8 mouse cellular contexts compared by ENCODE assay signal in the genomic region with DNA sequence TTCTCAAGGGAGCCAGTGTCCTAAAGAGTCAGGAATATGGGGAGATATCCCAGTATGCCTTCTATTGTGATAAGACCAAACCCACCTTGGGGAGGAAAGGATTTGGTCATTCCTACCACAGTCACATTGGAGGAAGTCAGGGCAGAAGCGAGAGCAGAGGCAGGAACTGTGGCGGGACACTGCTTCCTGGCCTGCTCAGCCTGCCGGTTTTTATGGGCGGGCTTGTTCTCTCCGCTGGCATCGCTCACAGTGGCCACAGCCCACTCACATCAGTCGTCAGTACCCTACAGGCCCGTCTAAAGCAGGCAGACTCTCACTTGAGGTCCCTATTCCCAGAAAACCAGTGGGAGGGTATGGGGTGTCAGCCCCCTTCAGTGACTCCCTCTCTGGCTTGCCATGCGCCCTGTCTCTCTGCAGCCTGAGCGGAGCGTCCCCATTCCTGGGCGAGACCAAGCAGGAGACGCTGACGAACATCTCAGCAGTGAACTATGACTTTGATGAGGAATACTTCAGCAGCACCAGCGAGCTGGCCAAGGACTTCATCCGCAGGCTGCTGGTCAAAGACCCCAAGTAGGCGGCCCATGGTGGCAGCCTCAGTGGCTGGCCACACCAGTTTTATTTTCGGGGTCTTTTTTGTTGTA. TPM values are rescaled to one million over a fixed set of nuclear protein-coding genes. Genes with fewer than 3 reads are reported as not detected.
DNase-seq lines count a peak whose midpoint lies in the region; ATAC-seq and TF ChIP-seq lines count a peak whose summit lies in the region.

No protein-coding gene starts in this region.

- no peak overlapping the region for H3K27ac ChIP-seq in ES-E14 (ENCODE audit: insufficient read depth, low read depth, low read length, poor library complexity, severe bottlenecking)
- H3K27ac ChIP-seq in heart, embryonic 16.5 days (ENCODE audit: low read length) = peak overlapping the region; percentile 100
- H3K27ac ChIP-seq in liver, embryonic 11.5 days (ENCODE audit: low read depth, low read length) = peak overlapping the region; percentile 21; the same call in 1 of the 2 replicates
- H3K27ac ChIP-seq in stomach, embryonic 15.5 days = peak overlapping the region; percentile 89

- H3K9ac ChIP-seq in ES-E14 (ENCODE audit: insufficient read depth, low read depth, low read length, poor library complexity, severe bottlenecking) = peak overlapping the region; percentile 16; the same call in 1 of the 2 replicates
- H3K9ac ChIP-seq in heart, embryonic 16.5 days (ENCODE audit: low read length) = peak overlapping the region; percentile 90
- peak overlapping the region; percentile 86; the same call in 1 of the 2 replicates for H3K9ac ChIP-seq in liver, embryonic 11.5 days (ENCODE audit: low read depth, low read length)
- peak overlapping the region; percentile 7; the same call in 1 of the 2 replicates for H3K9ac ChIP-seq in stomach, embryonic 15.5 days

- peaks cover 10% of the 10 kb centered on the region; the same call in 1 of the 2 replicates for H3K36me3 ChIP-seq in ES-E14 (ENCODE audit: control insufficient read depth, insufficient read depth, low read length, poor library complexity, severe bottlenecking)
- peaks cover 11% of the 10 kb centered on the region for H3K36me3 ChIP-seq in heart, embryonic 16.5 days (ENCODE audit: control insufficient read depth, insufficient read depth)
- peaks cover 24% of the 10 kb centered on the region; the same call in 1 of the 2 replicates for H3K36me3 ChIP-seq in liver, embryonic 11.5 days (ENCODE audit: control insufficient read depth, insufficient read depth, low read length)
- H3K36me3 ChIP-seq in stomach, embryonic 15.5 days = peaks cover 24% of the 10 kb centered on the region

- no peaks in the 10 kb centered on the region for H3K9me3 ChIP-seq in ES-E14 (ENCODE audit: control insufficient read depth, insufficient read depth, low read depth, low read length)
- H3K9me3 ChIP-seq in heart, embryonic 16.5 days (replicated peaks; ENCODE audit: control insufficient read depth, low read length) = no peaks in the 10 kb centered on the region
- H3K9me3 ChIP-seq in liver, embryonic 11.5 days (ENCODE audit: control insufficient read depth, low read length) = no peaks in the 10 kb centered on the region
- no peaks in the 10 kb centered on the region for H3K9me3 ChIP-seq in stomach, embryonic 15.5 days

- peak; percentile 55 for DNase-seq in cerebellum, adult 9-10 months
- DNase-seq in cerebellum, postnatal 14 days = no peak
- no peak for DNase-seq in ES-E14 (ENCODE audit: low read depth, low spot score)
- no peak for DNase-seq in liver, embryonic 11.5 days (ENCODE audit: low spot score)
- no peak for DNase-seq in urinary bladder, postnatal 4 days (ENCODE audit: low spot score in 2 of 2)

- 0 out of 2 replicates have a peak, but pooled peaks cover 7% of the 10 kb centered on the region for H3K27me3 ChIP-seq in heart, embryonic 16.5 days (ENCODE audit: control insufficient read depth, insufficient read depth, low read length)
- H3K27me3 ChIP-seq in liver, embryonic 11.5 days (replicated peaks; ENCODE audit: control insufficient read depth, insufficient read depth, low read length) = peaks cover 20% of the 10 kb centered on the region
- peaks cover 20% of the 10 kb centered on the region for H3K27me3 ChIP-seq in stomach, embryonic 15.5 days (replicated peaks)

- H3K4me1 ChIP-seq in ES-E14 (ENCODE audit: control insufficient read depth in 2 of 2, insufficient read depth in 2 of 2, low read length in 2 of 2, poor library complexity in 1 of 2) = peaks cover 2 to 23% of the 10 kb centered on the region in 2 experiments; a peak in 3 of 4 replicates
- peaks cover 21% of the 10 kb centered on the region for H3K4me1 ChIP-seq in heart, embryonic 16.5 days (ENCODE audit: control insufficient read depth, insufficient read depth, low read length)
- H3K4me1 ChIP-seq in liver, embryonic 11.5 days (replicated peaks; ENCODE audit: control insufficient read depth, insufficient read depth, low read length) = peaks cover 36% of the 10 kb centered on the region
- H3K4me1 ChIP-seq in stomach, embryonic 15.5 days = peaks cover 37% of the 10 kb centered on the region

- H3K4me2 ChIP-seq in heart, embryonic 16.5 days (ENCODE audit: low read depth, low read length) = peak overlapping the region; percentile 96
- peak overlapping the region; percentile 99 for H3K4me2 ChIP-seq in liver, embryonic 11.5 days
- peak overlapping the region; percentile 97 for H3K4me2 ChIP-seq in stomach, embryonic 15.5 days

- ATAC-seq in heart, embryonic 16.5 days (replicated peaks; ENCODE audit: extremely low read depth, insufficient read depth, low FRiP score) = no peak
- no peak for ATAC-seq in liver, embryonic 11.5 days (replicated peaks; ENCODE audit: low FRiP score)
- ATAC-seq in stomach, embryonic 15.5 days (ENCODE audit: insufficient read depth, low FRiP score, low read depth) = no peak
- ATAC-seq in inflammation-experienced regulatory T-cells, adult 6 months = no peak

- 72% methylated on average over 18 of the region's 18 CpGs for WGBS in heart, embryonic 16.5 days
- WGBS in liver, embryonic 11.5 days = 75% methylated on average over 18 of the region's 18 CpGs
- WGBS in stomach, embryonic 15.5 days = 81% methylated on average over 18 of the region's 18 CpGs

- peak overlapping the region in 1 of 2 experiments; percentile 68; a peak in 1 of 4 replicates for H3K4me3 ChIP-seq in ES-E14 (ENCODE audit: insufficient read depth in 1 of 2, low read depth in 1 of 2, low read length in 2 of 2, poor library complexity in 1 of 2, severe bottlenecking in 1 of 2)
- no peak overlapping the region for H3K4me3 ChIP-seq in heart, embryonic 16.5 days (ENCODE audit: low read length)
- peak overlapping the region; percentile 64 for H3K4me3 ChIP-seq in liver, embryonic 11.5 days (ENCODE audit: low read depth, low read length)
- peak overlapping the region; percentile 53; the same call in 1 of the 2 replicates for H3K4me3 ChIP-seq in stomach, embryonic 15.5 days (replicated peaks)

- in situ Hi-C loops in ES-E14 (cut with MboI; ENCODE audit: low sequenced_read_pairs in 2 of 2, unreplicated experiment in 2 of 2) = no loop called here

TF ChIP-seq in ES-E14, 5 proteins besides CTCF, POLR2A, EP300 and RAD21:
- TF ChIP-seq HCFC1 (IDR thresholded peaks at IDR 0.05; ENCODE audit: borderline replicate concordance, insufficient read depth, low read length) (no peak), ZC3H11A (IDR thresholded peaks at IDR 0.05; ENCODE audit: borderline replicate concordance, low read depth, low read length) (no peak), CHD2 (IDR thresholded peaks at IDR 0.05; ENCODE audit: low read depth, low read length) (no peak), ZNF384 (IDR thresholded peaks at IDR 0.05; ENCODE audit: low read depth, low read length) (no peak), MAFK (IDR thresholded peaks at IDR 0.05; ENCODE audit: insufficient read depth, low read depth, low read length) (no peak)

RNA-seq across cellular contexts. Expression of gene 4930442H23Rik, which starts 7.8 kb away (rescaled TPM):
- total RNA-seq in ES-E14 (2012; rRNA removed) = 0.54 and 0.79 TPM in 2 replicates
- polyA plus RNA-seq in heart, embryonic 16.5 days (2015; fragmentation: Nextera tagmentation; extraction: Ambion mirVana) = 0.11 TPM in 2 replicates
- polyA plus RNA-seq in liver, embryonic 11.5 days (2014; fragmentation: Nextera tagmentation; extraction: Ambion mirVana) = not detected in 2 replicates
- 0.10 TPM in 1 of 2 replicates, not detected in the other for polyA plus RNA-seq in stomach, embryonic 15.5 days (2015; fragmentation: Nextera tagmentation; extraction: Ambion mirVana)
- not detected for polyA plus RNA-seq in inflammation-experienced regulatory T-cells, adult 6 months (2017; shearing (Covaris generic))

RNA-seq across cellular contexts. Expression of gene Dapk3, which starts 8.7 kb away (rescaled TPM):
- 65.1 and 66.4 TPM in 2 replicates for total RNA-seq in ES-E14 (2012; rRNA removed)
- 33.9 and 40.2 TPM in 2 replicates for polyA plus RNA-seq in heart, embryonic 16.5 days (2015; fragmentation: Nextera tagmentation; extraction: Ambion mirVana)
- polyA plus RNA-seq in liver, embryonic 11.5 days (2014; fragmentation: Nextera tagmentation; extraction: Ambion mirVana) = 44.5 and 45.6 TPM in 2 replicates
- polyA plus RNA-seq in stomach, embryonic 15.5 days (2015; fragmentation: Nextera tagmentation; extraction: Ambion mirVana) = 61.9 and 65.4 TPM in 2 replicates
- polyA plus RNA-seq in inflammation-experienced regulatory T-cells, adult 6 months (2017; shearing (Covaris generic)) = 1 to 10 TPM; 3.1 to 5.4 (median 3.6) TPM

RNA-seq across cellular contexts. Expression of gene Nmrk2, which starts 10.4 kb away (rescaled TPM):
- not detected in 2 replicates for total RNA-seq in ES-E14 (2012; rRNA removed)
- polyA plus RNA-seq in heart, embryonic 16.5 days (2015; fragmentation: Nextera tagmentation; extraction: Ambion mirVana) = 11.9 and 14.6 TPM in 2 replicates
- polyA plus RNA-seq in liver, embryonic 11.5 days (2014; fragmentation: Nextera tagmentation; extraction: Ambion mirVana) = not detected in 2 replicates
- polyA plus RNA-seq in stomach, embryonic 15.5 days (2015; fragmentation: Nextera tagmentation; extraction: Ambion mirVana) = 0.18 and 0.26 TPM in 2 replicates
- under 1 TPM in 2 of 3 experiments, not detected in 1; 0.17 to 0.28 TPM for polyA plus RNA-seq in inflammation-experienced regulatory T-cells, adult 6 months (2017; shearing (Covaris generic))

RNA-seq across cellular contexts. Expression of gene Eef2, which starts 15.0 kb away (rescaled TPM):
- 2,093 and 2,486 TPM in 2 replicates for total RNA-seq in ES-E14 (2012; rRNA removed)
- polyA plus RNA-seq in heart, embryonic 16.5 days (2015; fragmentation: Nextera tagmentation; extraction: Ambion mirVana) = 435 and 443 TPM in 2 replicates
- 626 and 647 TPM in 2 replicates for polyA plus RNA-seq in liver, embryonic 11.5 days (2014; fragmentation: Nextera tagmentation; extraction: Ambion mirVana)
- 517 and 544 TPM in 2 replicates for polyA plus RNA-seq in stomach, embryonic 15.5 days (2015; fragmentation: Nextera tagmentation; extraction: Ambion mirVana)
- polyA plus RNA-seq in inflammation-experienced regulatory T-cells, adult 6 months (2017; shearing (Covaris generic)) = 1,000 to 10,000 TPM in 1 of 3 experiments, 100 to 1,000 TPM in 2; 925 to 1,158 (median 972) TPM

RNA-seq across cellular contexts. Expression of gene Pias4, which starts 23.7 kb away (rescaled TPM):
- total RNA-seq in ES-E14 (2012; rRNA removed) = 37.8 and 50.7 TPM in 2 replicates
- 34.7 and 37.5 TPM in 2 replicates for polyA plus RNA-seq in heart, embryonic 16.5 days (2015; fragmentation: Nextera tagmentation; extraction: Ambion mirVana)
- polyA plus RNA-seq in liver, embryonic 11.5 days (2014; fragmentation: Nextera tagmentation; extraction: Ambion mirVana) = 41.2 and 50.9 TPM in 2 replicates
- polyA plus RNA-seq in stomach, embryonic 15.5 days (2015; fragmentation: Nextera tagmentation; extraction: Ambion mirVana) = 41.8 and 44.9 TPM in 2 replicates
- polyA plus RNA-seq in inflammation-experienced regulatory T-cells, adult 6 months (2017; shearing (Covaris generic)) = 10 to 100 TPM; 15.4 to 21.5 (median 17.1) TPM

Comparison
In these comparisons a context has a peak if more than half of its experiments do, and no peak if none do; other contexts are left out.
1. H3K9ac ChIP-seq: peak in every context shown above with its lines; median percentile 90 in heart, embryonic 16.5 days; 86 in liver, embryonic 11.5 days; 16 in ES-E14; 7 in stomach, embryonic 15.5 days.
2. RNA of gene Nmrk2, which starts 10.4 kb away (polyA plus RNA-seq): 11.9 to 14.6 TPM in heart, embryonic 16.5 days; 0.18 to 0.26 TPM in stomach, embryonic 15.5 days, 0.17 to 0.28 TPM in inflammation-experienced regulatory T-cells, adult 6 months and not detected in liver, embryonic 11.5 days; every median in the first group is over 10 times any median in the second.
3. Peak in every context shown above with its lines, with median percentiles within 50 percentile points of each other: H3K4me2 ChIP-seq.